ENCODE assay signal across 21 mouse cellular contexts in the genomic region with DNA sequence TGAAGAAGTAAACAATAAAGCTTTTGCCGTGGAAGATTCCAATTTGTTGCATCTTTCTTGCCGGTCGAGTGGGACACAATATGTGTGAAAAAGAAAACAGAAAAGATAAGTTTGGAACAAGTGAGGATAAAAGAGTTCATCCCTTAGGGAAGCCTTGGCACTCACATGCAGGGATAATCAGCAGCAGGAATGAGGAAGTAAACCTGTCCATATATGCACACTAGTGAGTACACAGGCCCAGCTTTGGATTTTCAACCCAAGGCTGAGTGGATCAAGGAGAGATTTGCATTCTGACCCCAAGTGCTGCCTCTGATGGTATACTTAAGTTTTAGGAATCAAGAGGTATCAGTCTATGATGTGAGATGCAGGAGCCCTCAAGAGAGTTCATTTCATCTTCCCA.
"Had no signal": no experiment of that assay in that cellular context is flagged by ENCODE, and none has a peak within 500 bp of the region (broad histone marks: within the 10 kb centered on the region; RNA-seq: fewer than 3 reads in every experiment).

No protein-coding gene starts in this region.

- ATAC-seq: hindbrain, postnatal 0 days; intestine, embryonic 16.5 days; liver, embryonic 12.5 days had no signal

- H3K9ac ChIP-seq: heart, embryonic 13.5 days; heart, embryonic 15.5 days; hindbrain, embryonic 13.5 days; hindbrain, embryonic 15.5 days; limb, embryonic 13.5 days; limb, embryonic 15.5 days; liver, embryonic 12.5 days had no signal

- H3K4me1 ChIP-seq: heart, embryonic 13.5 days; heart, embryonic 15.5 days; hindbrain, embryonic 13.5 days; hindbrain, embryonic 15.5 days; limb, embryonic 13.5 days; limb, embryonic 15.5 days; liver, embryonic 12.5 days had no signal

- DNase-seq: gastrocnemius, postnatal 14 days; gastrocnemius, postnatal 36 days; heart, adult 18-20 months; heart, postnatal 14 days; heart, postnatal 36 days; kidney, adult 11 months; kidney, adult 2 months; kidney, postnatal 10 days; kidney, postnatal 25 days; kidney, postnatal 4 days; left cerebral cortex, postnatal 4 days had no signal

- H3K27ac ChIP-seq: heart, embryonic 13.5 days; heart, embryonic 15.5 days; hindbrain, embryonic 13.5 days; hindbrain, embryonic 15.5 days; hindbrain, postnatal 0 days; layer of hippocampus, adult 2 months; limb, embryonic 13.5 days; limb, embryonic 15.5 days; liver, embryonic 12.5 days had no signal

- H3K27me3 ChIP-seq: heart, embryonic 13.5 days; heart, embryonic 15.5 days; hindbrain, embryonic 13.5 days; hindbrain, embryonic 15.5 days; limb, embryonic 13.5 days; limb, embryonic 15.5 days; liver, embryonic 12.5 days had no signal

- H3K4me3 ChIP-seq: heart, embryonic 13.5 days; heart, embryonic 15.5 days; hindbrain, embryonic 13.5 days; hindbrain, embryonic 15.5 days; layer of hippocampus, adult 2 months; limb, embryonic 13.5 days; limb, embryonic 15.5 days; liver, embryonic 12.5 days had no signal

- H3K36me3 ChIP-seq: heart, embryonic 13.5 days; heart, embryonic 15.5 days; hindbrain, embryonic 13.5 days; hindbrain, embryonic 15.5 days; limb, embryonic 13.5 days; limb, embryonic 15.5 days; liver, embryonic 12.5 days had no signal
